Comparison of ENCODE assay signal across 8 mouse cellular contexts in genomic region chr9:58250322-58250721, GRCm38 (mm10). TPM values are rescaled to one million over a fixed set of nuclear protein-coding genes. Genes with fewer than 3 reads are reported as not detected.
DNase-seq lines count a peak whose midpoint lies in the region; ATAC-seq and TF ChIP-seq lines count a peak whose summit lies in the region.

No protein-coding gene starts in this region.

- DNase-seq in gastrocnemius, adult 2 months: no peak
- no peak for DNase-seq in gastrocnemius, postnatal 25 days
- no peak for DNase-seq in frontal cortex, adult 2 months (ENCODE audit: extremely low spot score in 1 of 2, low spot score in 1 of 2)
- DNase-seq in cerebellum, adult 11 months: no peak

- H3K4me1 ChIP-seq in megakaryocyte, embryonic 14.5 days: peaks cover 78% of the 10 kb centered on the region
- peaks cover 35% of the 10 kb centered on the region for H3K4me1 ChIP-seq in limb, embryonic 12.5 days (replicated peaks)
- peaks cover 15% of the 10 kb centered on the region for H3K4me1 ChIP-seq in stomach, embryonic 14.5 days (ENCODE audit: control insufficient read depth, insufficient read depth, low read length)

- peak overlapping the region; percentile 70; the same call in 1 of the 2 replicates for H3K9ac ChIP-seq in limb, embryonic 12.5 days (replicated peaks)
- H3K9ac ChIP-seq in stomach, embryonic 14.5 days (replicated peaks; ENCODE audit: low read depth, low read length): no peak overlapping the region

- peak overlapping the region; percentile 75 for H3K4me3 ChIP-seq in gastrocnemius, adult 2 months
- H3K4me3 ChIP-seq in megakaryocyte, embryonic 14.5 days (replicated peaks): peak overlapping the region; percentile 94
- peak overlapping the region; percentile 54; the same call in 1 of the 2 replicates for H3K4me3 ChIP-seq in limb, embryonic 12.5 days (replicated peaks)
- H3K4me3 ChIP-seq in stomach, embryonic 14.5 days (ENCODE audit: low read depth, low read length): 0 out of 2 replicates have a peak overlapping the region, but pooled peaks have one; percentile 39

- 75% methylated on average over 8 of the region's 8 CpGs for WGBS in limb, embryonic 12.5 days
- 70% methylated on average over 8 of the region's 8 CpGs for WGBS in stomach, embryonic 14.5 days

- H3K4me2 ChIP-seq in limb, embryonic 12.5 days: peak overlapping the region; percentile 76
- peak overlapping the region; percentile 72 for H3K4me2 ChIP-seq in stomach, embryonic 14.5 days (replicated peaks; ENCODE audit: low read depth, low read length)

- intact Hi-C loops in gastrocnemius, adult 2 months (cut with DNase I): no loop called here

- no peaks in the 10 kb centered on the region for H3K9me3 ChIP-seq in megakaryocyte, embryonic 14.5 days
- H3K9me3 ChIP-seq in limb, embryonic 12.5 days: no peaks in the 10 kb centered on the region
- H3K9me3 ChIP-seq in stomach, embryonic 14.5 days (ENCODE audit: control insufficient read depth, low read depth, low read length): no peaks in the 10 kb centered on the region

- H3K27me3 ChIP-seq in megakaryocyte, embryonic 14.5 days (replicated peaks): no peaks in the 10 kb centered on the region
- no peaks in the 10 kb centered on the region for H3K27me3 ChIP-seq in limb, embryonic 12.5 days
- H3K27me3 ChIP-seq in stomach, embryonic 14.5 days (ENCODE audit: control insufficient read depth, insufficient read depth, low read length): no peaks in the 10 kb centered on the region

- no peak for ATAC-seq in megakaryocyte, adult 5-6 weeks (ENCODE audit: poor library complexity, severe bottlenecking)
- no peak for ATAC-seq in limb, embryonic 12.5 days (ENCODE audit: insufficient number of reproducible peaks, insufficient read depth, low FRiP score, low TSS enrichment, low read depth)
- no peak for ATAC-seq in stomach, embryonic 14.5 days (ENCODE audit: insufficient number of reproducible peaks, insufficient read depth, low FRiP score, low read depth)

- no peak for TF ChIP-seq CTCF in gastrocnemius, adult 2 months (IDR thresholded peaks at IDR 0.05)

- peaks cover 9% of the 10 kb centered on the region for H3K36me3 ChIP-seq in megakaryocyte, embryonic 14.5 days (replicated peaks; ENCODE audit: low read length)
- H3K36me3 ChIP-seq in limb, embryonic 12.5 days: no peaks in the 10 kb centered on the region; the same call in 1 of the 2 replicates
- H3K36me3 ChIP-seq in stomach, embryonic 14.5 days (ENCODE audit: control insufficient read depth, insufficient read depth, low read length): no peaks in the 10 kb centered on the region; the same call in 1 of the 2 replicates

- peak overlapping the region; percentile 93 for H3K27ac ChIP-seq in gastrocnemius, adult 2 months
- peak overlapping the region; percentile 87 for H3K27ac ChIP-seq in limb, embryonic 12.5 days
- peak overlapping the region; percentile 89 for H3K27ac ChIP-seq in stomach, embryonic 14.5 days (ENCODE audit: low read length)

RNA-seq across cellular contexts. Expression of gene Pml, which starts 0.7 kb away (rescaled TPM):
- 1 to 10 TPM; 4.1 to 4.5 TPM for total RNA-seq in gastrocnemius, adult 2 months (2021)
- 1 to 10 TPM; 3.5 to 4.6 TPM for total RNA-seq in gastrocnemius, postnatal 25 days (2021)
- polyA plus RNA-seq in megakaryocyte, embryonic 14.5 days (2012; ENCODE audit: insufficient read depth, low replicate concordance): 28.7 and 29.2 TPM in 2 replicates
- 37.7 and 41.3 TPM in 2 replicates for total RNA-seq in megakaryocyte, adult 5-6 weeks (2015)
- 15.5 and 17.4 TPM in 2 replicates for total RNA-seq in megakaryocyte, adult 5-6 weeks (2017)
- polyA plus RNA-seq in limb, embryonic 12.5 days (2016; fragmentation: Nextera tagmentation; extraction: Ambion mirVana): 16.1 and 18.4 TPM in 2 replicates
- polyA plus RNA-seq in stomach, embryonic 14.5 days (2014; fragmentation: Nextera tagmentation; extraction: Ambion mirVana): 15.0 and 17.2 TPM in 2 replicates
- 9.5 and 10.0 TPM in 2 replicates for polyA plus RNA-seq in frontal cortex, adult 2 months (2012; rRNA removed)

RNA-seq across cellular contexts. Expression of gene Stoml1, which starts 2.6 kb away (rescaled TPM):
- 1 to 10 TPM; 6.8 to 7.3 TPM for total RNA-seq in gastrocnemius, adult 2 months (2021)
- 1 to 10 TPM; 6.5 to 8.8 TPM for total RNA-seq in gastrocnemius, postnatal 25 days (2021)
- 4.3 TPM in 1 of 2 replicates, not detected in the other for polyA plus RNA-seq in megakaryocyte, embryonic 14.5 days (2012; ENCODE audit: insufficient read depth, low replicate concordance)
- total RNA-seq in megakaryocyte, adult 5-6 weeks (2015): 5.8 and 6.1 TPM in 2 replicates
- total RNA-seq in megakaryocyte, adult 5-6 weeks (2017): 9.4 and 11.9 TPM in 2 replicates
- 33.6 and 35.3 TPM in 2 replicates for polyA plus RNA-seq in limb, embryonic 12.5 days (2016; fragmentation: Nextera tagmentation; extraction: Ambion mirVana)
- polyA plus RNA-seq in stomach, embryonic 14.5 days (2014; fragmentation: Nextera tagmentation; extraction: Ambion mirVana): 27.0 and 30.3 TPM in 2 replicates
- polyA plus RNA-seq in frontal cortex, adult 2 months (2012; rRNA removed): 99.9 and 102 TPM in 2 replicates

RNA-seq across cellular contexts. Expression of gene Islr2, which starts 46.2 kb away (rescaled TPM):
- total RNA-seq in gastrocnemius, adult 2 months (2021): 1 to 10 TPM; 2.6 to 3.3 TPM
- total RNA-seq in gastrocnemius, postnatal 25 days (2021): 1 to 10 TPM; 4.2 to 4.6 TPM
- polyA plus RNA-seq in megakaryocyte, embryonic 14.5 days (2012; ENCODE audit: insufficient read depth, low replicate concordance): 0.09 TPM in 1 of 2 replicates, not detected in the other
- total RNA-seq in megakaryocyte, adult 5-6 weeks (2015): not detected in 2 replicates
- total RNA-seq in megakaryocyte, adult 5-6 weeks (2017): not detected in 2 replicates
- 1.4 and 1.8 TPM in 2 replicates for polyA plus RNA-seq in limb, embryonic 12.5 days (2016; fragmentation: Nextera tagmentation; extraction: Ambion mirVana)
- 1.7 and 2.6 TPM in 2 replicates for polyA plus RNA-seq in stomach, embryonic 14.5 days (2014; fragmentation: Nextera tagmentation; extraction: Ambion mirVana)
- 38.6 and 42.5 TPM in 2 replicates for polyA plus RNA-seq in frontal cortex, adult 2 months (2012; rRNA removed)

RNA-seq across cellular contexts. Expression of gene Islr, which starts 46.2 kb away (rescaled TPM):
- total RNA-seq in gastrocnemius, adult 2 months (2021): 10 to 100 TPM; 11.9 to 26.1 TPM
- 10 to 100 TPM; 29.4 to 35.7 TPM for total RNA-seq in gastrocnemius, postnatal 25 days (2021)
- 0.07 and 3.2 TPM in 2 replicates for polyA plus RNA-seq in megakaryocyte, embryonic 14.5 days (2012; ENCODE audit: insufficient read depth, low replicate concordance)
- total RNA-seq in megakaryocyte, adult 5-6 weeks (2015): 0.16 and 0.33 TPM in 2 replicates
- not detected in 2 replicates for total RNA-seq in megakaryocyte, adult 5-6 weeks (2017)
- polyA plus RNA-seq in limb, embryonic 12.5 days (2016; fragmentation: Nextera tagmentation; extraction: Ambion mirVana): 109 and 120 TPM in 2 replicates
- 83.3 and 87.9 TPM in 2 replicates for polyA plus RNA-seq in stomach, embryonic 14.5 days (2014; fragmentation: Nextera tagmentation; extraction: Ambion mirVana)
- polyA plus RNA-seq in frontal cortex, adult 2 months (2012; rRNA removed): 96.8 and 108 TPM in 2 replicates

Comparison
In these comparisons a context has a peak if more than half of its experiments do, and no peak if none do; other contexts are left out.
1. H3K4me3 ChIP-seq: peak in every context shown above with its lines; median percentile 94 in megakaryocyte, embryonic 14.5 days; 75 in gastrocnemius, adult 2 months; 54 in limb, embryonic 12.5 days; 39 in stomach, embryonic 14.5 days.
2. RNA of gene Islr2, which starts 46.2 kb away (polyA plus RNA-seq): 38.6 to 42.5 TPM in frontal cortex, adult 2 months; 1.4 to 1.8 TPM in limb, embryonic 12.5 days, 1.7 to 2.6 TPM in stomach, embryonic 14.5 days and 0.09 TPM in megakaryocyte, embryonic 14.5 days; every median in the first group is over 10 times any median in the second.
3. Peak in every context shown above with its lines, with median percentiles within 50 percentile points of each other: H3K27ac ChIP-seq.